Mouse (Mus musculus) limb, embryonic 14.5 days (tissue): ENCODE measurements around the gene Lrba. TPM values are rescaled to one million over a fixed set of nuclear protein-coding genes. Genes with fewer than 3 reads are reported as not detected.
A peak's percentile ranks its signal among the peaks of the same experiment; 100 is the strongest.

ENCODE experiments used
- ATAC-seq: fragments of 200-750 bp; cut with Nextera tagmentation; 2 replicates; pipeline ENCODE4 v1.8.0; 2017; ENCODE audit warnings: low read depth, moderate number of reproducible peaks, moderate TSS enrichment; ENCODE audit not compliant: low FRiP score
- DNase-seq: peaks from one replicate; pipeline ENCODE4 v3.0.0-alpha.2; 2015; ENCODE audit warnings: low spot score
- H3K27ac ChIP-seq: fragments of 300-500 bp; sonication (generic); replicated peaks from 2 replicates; pipeline ENCODE4 v1.5.1; 2014; ENCODE audit warnings: low read depth, mild to moderate bottlenecking, low read length, moderate library complexity, mixed read lengths
- H3K27me3 ChIP-seq: fragments of 300-500 bp; sonication (generic); 2 replicates; pipeline ENCODE4 v1.6.1; 2014; ENCODE audit warnings: low read length, mixed read lengths; ENCODE audit not compliant: control insufficient read depth, insufficient read depth
- H3K36me3 ChIP-seq: fragments of 300-500 bp; sonication (generic); 2 replicates; pipeline ENCODE4 v1.6.1; 2014; ENCODE audit warnings: mild to moderate bottlenecking, low read length, moderate library complexity, mixed read lengths; ENCODE audit not compliant: control insufficient read depth, insufficient read depth
- H3K4me1 ChIP-seq: fragments of 300-500 bp; sonication (generic); 2 replicates; pipeline ENCODE4 v1.6.1; 2014; ENCODE audit warnings: antibody characterized with exemption, low read length, mixed read lengths; ENCODE audit not compliant: control insufficient read depth, insufficient read depth
- H3K4me2 ChIP-seq: fragments of 300-500 bp; sonication (generic); replicated peaks from 2 replicates; pipeline ENCODE4 v1.6.1; 2014; ENCODE audit warnings: low read depth, mild to moderate bottlenecking, low read length, moderate library complexity; ENCODE audit not compliant: severe bottlenecking
- H3K4me3 ChIP-seq: fragments of 300-500 bp; sonication (generic); replicated peaks from 2 replicates; pipeline ENCODE4 v1.5.1; 2014; ENCODE audit warnings: low read length
- H3K9ac ChIP-seq: fragments of 300-500 bp; sonication (generic); 2 replicates; pipeline ENCODE4 v1.6.1; 2014; ENCODE audit warnings: mild to moderate bottlenecking, low read depth, low read length, moderate library complexity; ENCODE audit not compliant: severe bottlenecking
- H3K9me3 ChIP-seq: fragments of 300-500 bp; sonication (generic); 2 replicates; pipeline ENCODE4 v1.6.1; 2016; ENCODE audit warnings: low read length; ENCODE audit not compliant: control insufficient read depth
- POLR2A ChIP-seq: fragments of 200-500 bp; IDR thresholded peaks from 2 replicates; pipeline ENCODE4 v1.8.0; 2012; ENCODE audit warnings: inconsistent platforms, mild to moderate bottlenecking, moderate library complexity, borderline replicate concordance; ENCODE audit not compliant: insufficient read depth, insufficient read length; ENCODE audit errors: extremely low read depth
- WGBS: fragments of 180-500 bp; shearing (Covaris S2); extraction: QIAGEN DNeasy Blood & Tissue Kit; methylation state at CpG from one replicate; pipeline ENCODE4 v1.1.7; 2014; 5-methylcytosine and 5-hydroxymethylcytosine counted together
- polyA plus RNA-seq, 2 experiments: library from polyadenylated mRNA; depleted of rRNA in 1 of 2; stranded (reverse) in 1 of 2; unstranded in 1 of 2; fragments of >200 nt; fragmentation: Nextera tagmentation in 1 of 2; extraction: Ambion mirVana in 1 of 2; gene quantifications; 2 replicates each; pipeline versions ENCODE4 v1.2.1 to v1.2.3; 2012 to 2014

Gene Lrba
- polyA plus RNA-seq, 2 experiments, result 8.9 to 13.6 TPM

DNA sequence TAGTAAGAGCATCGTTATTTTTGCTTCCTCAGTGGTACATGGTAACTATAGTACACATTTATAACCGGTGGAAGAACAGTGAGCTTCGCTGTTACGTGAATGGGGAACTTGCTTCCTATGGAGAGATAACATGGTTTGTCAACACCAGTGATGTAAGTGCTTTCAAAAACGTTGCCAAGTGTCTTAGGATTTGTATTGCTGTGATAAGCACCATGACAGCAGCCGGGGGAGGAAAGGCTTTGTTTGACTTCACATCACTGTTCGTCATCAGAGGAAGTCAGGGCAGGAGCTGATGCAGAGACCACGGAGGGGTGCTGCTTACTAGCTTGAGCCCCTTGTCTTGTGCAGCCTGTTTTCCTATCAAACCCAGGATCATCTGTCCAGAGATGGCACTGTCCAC is 71.7 kb downstream of the Lrba start:
- Histone ChIP-seq H3K27ac (no peak overlapping the region), H3K9me3 (no peaks in the 10 kb centered on the region), H3K27me3 (no peaks in the 10 kb centered on the region), H3K4me3 (no peak overlapping the region), H3K4me2 (no peak overlapping the region), H3K9ac (no peak overlapping the region), H3K36me3 (no peaks in the 10 kb centered on the region), H3K4me1 (peaks cover 6% of the 10 kb centered on the region; the same call in 1 of the 2 replicates)
- no peak for TF ChIP-seq POLR2A
- no peak for ATAC-seq
- WGBS, result 76% methylated on average over 8 of the region's 8 CpGs
- no peak for DNase-seq

DNA sequence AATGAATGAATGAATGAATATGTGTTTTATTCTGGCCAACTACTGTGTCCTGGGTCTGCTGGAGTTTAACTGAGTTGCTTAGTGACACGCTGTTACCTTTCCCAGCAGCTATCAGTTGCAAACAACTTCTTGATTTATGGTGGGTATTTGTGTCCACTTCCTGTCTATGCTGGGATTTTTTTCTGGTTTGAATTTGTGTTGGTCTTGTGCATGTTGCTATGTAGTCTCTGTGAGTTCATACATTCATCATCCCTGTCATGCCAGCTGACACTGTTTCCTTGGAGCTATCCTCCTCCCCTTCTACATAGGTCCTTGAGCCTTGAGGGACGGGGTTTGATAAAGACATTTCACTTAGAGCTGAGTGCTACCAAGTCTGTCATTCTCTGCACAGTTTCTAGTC is 84.4 kb downstream of the Lrba start:
- no peaks in the 10 kb centered on the region for H3K36me3 ChIP-seq
- H3K4me2 ChIP-seq, result no peak overlapping the region
- H3K9ac ChIP-seq, result no peak overlapping the region
- H3K4me3 ChIP-seq, result no peak overlapping the region
- no peak for TF ChIP-seq POLR2A
- H3K9me3 ChIP-seq, result no peaks in the 10 kb centered on the region
- WGBS, result 66% methylated on average over 2 of the region's 2 CpGs
- H3K27me3 ChIP-seq, result no peaks in the 10 kb centered on the region
- DNase-seq, result no peak
- no peak for ATAC-seq
- no peak overlapping the region for H3K27ac ChIP-seq
- H3K4me1 ChIP-seq, result peaks cover 4% of the 10 kb centered on the region

- Histone ChIP-seq H3K27ac (no peak overlapping the region), H3K27me3 (no peaks in the 10 kb centered on the region), H3K4me3 (no peak overlapping the region), H3K36me3 (no peaks in the 10 kb centered on the region), H3K9ac (no peak overlapping the region), H3K9me3 (no peaks in the 10 kb centered on the region), H3K4me2 (no peak overlapping the region), H3K4me1 (peaks cover 4% of the 10 kb centered on the region)
- TF ChIP-seq POLR2A, result no peak
- DNase-seq, result no peak
- no peak for ATAC-seq
- WGBS, result 38% methylated on average over 5 of the region's 5 CpGs
These were observed 85.7 kb downstream of the Lrba start for GRCm38 (mm10) chr3:86310216-86310615.

- no peak for TF ChIP-seq POLR2A
- Histone ChIP-seq H3K9ac (no peak overlapping the region), H3K36me3 (no peaks in the 10 kb centered on the region), H3K4me2 (no peak overlapping the region), H3K27ac (no peak overlapping the region), H3K4me3 (no peak overlapping the region), H3K9me3 (no peaks in the 10 kb centered on the region), H3K4me1 (peaks cover 4% of the 10 kb centered on the region), H3K27me3 (no peaks in the 10 kb centered on the region)
- 4% methylated on average over 1 of the region's 1 CpGs for WGBS
- DNase-seq (no peak), ATAC-seq (no peak)
These were observed 86.9 kb downstream of the Lrba start for GRCm38 (mm10) chr3:86311406-86311805.

GRCm38 (mm10) chr3:86317636-86318035 is 93.2 kb downstream of the Lrba start:
- Histone ChIP-seq H3K9me3 (no peaks in the 10 kb centered on the region), H3K9ac (no peak overlapping the region), H3K36me3 (no peaks in the 10 kb centered on the region), H3K4me2 (no peak overlapping the region), H3K4me3 (no peak overlapping the region), H3K27me3 (no peaks in the 10 kb centered on the region), H3K27ac (no peak overlapping the region), H3K4me1 (no peaks in the 10 kb centered on the region)
- no peak for TF ChIP-seq POLR2A
- 79% methylated on average over 5 of the region's 5 CpGs for WGBS
- ATAC-seq, result no peak
- no peak for DNase-seq

GRCm38 (mm10) chr3:86328531-86328930 is 104.1 kb downstream of the Lrba start:
- Histone ChIP-seq H3K4me2 (no peak overlapping the region), H3K9me3 (no peaks in the 10 kb centered on the region), H3K4me1 (no peaks in the 10 kb centered on the region), H3K27ac (no peak overlapping the region), H3K4me3 (no peak overlapping the region), H3K36me3 (no peaks in the 10 kb centered on the region), H3K9ac (no peak overlapping the region), H3K27me3 (no peaks in the 10 kb centered on the region)
- DNase-seq (peak; percentile 24), ATAC-seq (no peak)
- WGBS, result 24% methylated on average over 1 of the region's 1 CpGs
- TF ChIP-seq POLR2A, result no peak
